Mouse (Mus musculus): Measurements from ENCODE around the gene Toe1. TPM values are rescaled to one million over a fixed set of nuclear protein-coding genes. Genes with fewer than 3 reads are reported as not detected.

The Toe1 gene
- total and polyA plus RNA-seq, 3 experiments = 5.7 to 12.3 (median 8.6) TPM

GRCm38 (mm10) chr4:116788956-116789355 is 18.5 kb downstream of the Toe1 start:
- Histone ChIP-seq H3K4me1 (ENCODE audit: control insufficient read depth, insufficient read depth, low read length) (no peaks in the 10 kb centered on the region), H3K9ac (ENCODE audit: low read depth, low read length) (no peak overlapping the region), H3K4me3 (no peak overlapping the region), H3K36me3 (ENCODE audit: control insufficient read depth, insufficient read depth, low read length) (no peaks in the 10 kb centered on the region), H3K27ac (no peak overlapping the region), H3K79me2 (replicated peaks; ENCODE audit: control insufficient read depth, insufficient read depth, low read length) (no peaks in the 10 kb centered on the region), H3K27me3 (ENCODE audit: control insufficient read depth, insufficient read depth, low read length) (no peaks in the 10 kb centered on the region)
- WGBS = 9% methylated on average over 3 of the region's 3 CpGs
- peak; percentile 49 to 66 for DNase-seq
- TF ChIP-seq EP300 (IDR thresholded peaks at IDR 0.05; ENCODE audit: insufficient read depth, low read depth, low read length) = 0 out of 2 replicates have a peak, but pooled peaks have one; percentile 22
- TF ChIP-seq CTCF (IDR thresholded peaks at IDR 0.05) = peak; percentile 95
- TF ChIP-seq POLR2A (IDR thresholded peaks at IDR 0.05; ENCODE audit: insufficient read depth, low read depth, low read length) = no peak
- intact Hi-C loops (cut with DNase I) = loop anchor here (1.0 kb wide), 1 partner anchor 70 kb away; no protein-coding TSS in a partner anchor

- intact Hi-C loops (cut with DNase I) = no loop called here
- H3K79me2 ChIP-seq (replicated peaks; ENCODE audit: control insufficient read depth, insufficient read depth, low read length) = no peaks in the 10 kb centered on the region
Measured at GRCm38 (mm10) chr4:116787985-116788760, 19.3 kb downstream of the Toe1 start.

GRCm38 (mm10) chr4:116786587-116786986 is 20.9 kb downstream of the Toe1 start:
- Histone ChIP-seq H3K4me3 (no peak overlapping the region), H3K79me2 (replicated peaks; ENCODE audit: control insufficient read depth, insufficient read depth, low read length) (no peaks in the 10 kb centered on the region), H3K36me3 (ENCODE audit: control insufficient read depth, insufficient read depth, low read length) (no peaks in the 10 kb centered on the region), H3K27ac (no peak overlapping the region), H3K4me1 (ENCODE audit: control insufficient read depth, insufficient read depth, low read length) (no peaks in the 10 kb centered on the region), H3K27me3 (ENCODE audit: control insufficient read depth, insufficient read depth, low read length) (no peaks in the 10 kb centered on the region), H3K9ac (ENCODE audit: low read depth, low read length) (no peak overlapping the region)
- intact Hi-C loops (cut with DNase I) = no loop called here
- no peak for DNase-seq
- 97% methylated on average over 1 of the region's 1 CpGs for WGBS
- TF ChIP-seq EP300 (IDR thresholded peaks at IDR 0.05; ENCODE audit: insufficient read depth, low read depth, low read length) (no peak), CTCF (IDR thresholded peaks at IDR 0.05) (peak; percentile 48)

More at GRCm38 (mm10) chr4:116787985-116788760, 19.3 kb downstream of the Toe1 start:
- DNase-seq = peak in 1 of 2 experiments; percentile 27
- Histone ChIP-seq H3K4me3 (no peak overlapping the region), H3K27me3 (ENCODE audit: control insufficient read depth, insufficient read depth, low read length) (no peaks in the 10 kb centered on the region), H3K4me1 (ENCODE audit: control insufficient read depth, insufficient read depth, low read length) (no peaks in the 10 kb centered on the region), H3K9ac (ENCODE audit: low read depth, low read length) (no peak overlapping the region), H3K27ac (no peak overlapping the region), H3K36me3 (ENCODE audit: control insufficient read depth, insufficient read depth, low read length) (no peaks in the 10 kb centered on the region)
- TF ChIP-seq EP300 (IDR thresholded peaks at IDR 0.05; ENCODE audit: insufficient read depth, low read depth, low read length) (no peak), POLR2A (IDR thresholded peaks at IDR 0.05; ENCODE audit: insufficient read depth, low read depth, low read length) (no peak), CTCF (IDR thresholded peaks at IDR 0.05) (no peak)
- 45% methylated on average over 7 of the region's 7 CpGs for WGBS

- intact Hi-C loops (cut with DNase I) = no loop called here
- DNase-seq = no peak
- no peaks in the 10 kb centered on the region for H3K36me3 ChIP-seq (ENCODE audit: control insufficient read depth, insufficient read depth, low read length)
- no peak for TF ChIP-seq POLR2A (IDR thresholded peaks at IDR 0.05; ENCODE audit: insufficient read depth, low read depth, low read length)
- TF ChIP-seq CTCF (IDR thresholded peaks at IDR 0.05) = no peak
- no peak for TF ChIP-seq EP300 (IDR thresholded peaks at IDR 0.05; ENCODE audit: insufficient read depth, low read depth, low read length)
- H3K79me2 ChIP-seq (replicated peaks; ENCODE audit: control insufficient read depth, insufficient read depth, low read length) = no peaks in the 10 kb centered on the region
- no peak overlapping the region for H3K27ac ChIP-seq
- no peaks in the 10 kb centered on the region for H3K27me3 ChIP-seq (ENCODE audit: control insufficient read depth, insufficient read depth, low read length)
- 55% methylated on average over 8 of the region's 8 CpGs for WGBS
- H3K4me3 ChIP-seq = no peak overlapping the region
- no peaks in the 10 kb centered on the region for H3K4me1 ChIP-seq (ENCODE audit: control insufficient read depth, insufficient read depth, low read length)
- H3K9ac ChIP-seq (ENCODE audit: low read depth, low read length) = no peak overlapping the region
Measured at GRCm38 (mm10) chr4:116782171-116782570, 25.3 kb downstream of the Toe1 start.

GRCm38 (mm10) chr4:116781366-116781765 is 26.1 kb downstream of the Toe1 start:
- no peak overlapping the region for H3K4me3 ChIP-seq
- intact Hi-C loops (cut with DNase I) = no loop called here
- H3K79me2 ChIP-seq (replicated peaks; ENCODE audit: control insufficient read depth, insufficient read depth, low read length) = no peaks in the 10 kb centered on the region
- H3K27me3 ChIP-seq (ENCODE audit: control insufficient read depth, insufficient read depth, low read length) = no peaks in the 10 kb centered on the region
- DNase-seq = no peak
- TF ChIP-seq POLR2A (IDR thresholded peaks at IDR 0.05; ENCODE audit: insufficient read depth, low read depth, low read length) (no peak), CTCF (IDR thresholded peaks at IDR 0.05) (no peak), EP300 (IDR thresholded peaks at IDR 0.05; ENCODE audit: insufficient read depth, low read depth, low read length) (no peak)
- 54% methylated on average over 2 of the region's 2 CpGs for WGBS
- H3K9ac ChIP-seq (ENCODE audit: low read depth, low read length) = no peak overlapping the region
- no peaks in the 10 kb centered on the region for H3K36me3 ChIP-seq (ENCODE audit: control insufficient read depth, insufficient read depth, low read length)
- H3K4me1 ChIP-seq (ENCODE audit: control insufficient read depth, insufficient read depth, low read length) = no peaks in the 10 kb centered on the region
- no peak overlapping the region for H3K27ac ChIP-seq

GRCm38 (mm10) chr4:116780541-116780940 is 26.9 kb downstream of the Toe1 start:
- DNase-seq = no peak
- H3K27ac ChIP-seq = no peak overlapping the region
- H3K4me1 ChIP-seq (ENCODE audit: control insufficient read depth, insufficient read depth, low read length) = no peaks in the 10 kb centered on the region
- no peaks in the 10 kb centered on the region for H3K36me3 ChIP-seq (ENCODE audit: control insufficient read depth, insufficient read depth, low read length)
- no peak overlapping the region for H3K4me3 ChIP-seq
- no peaks in the 10 kb centered on the region for H3K79me2 ChIP-seq (replicated peaks; ENCODE audit: control insufficient read depth, insufficient read depth, low read length)
- TF ChIP-seq POLR2A (IDR thresholded peaks at IDR 0.05; ENCODE audit: insufficient read depth, low read depth, low read length) (no peak), EP300 (IDR thresholded peaks at IDR 0.05; ENCODE audit: insufficient read depth, low read depth, low read length) (no peak), CTCF (IDR thresholded peaks at IDR 0.05) (no peak)
- intact Hi-C loops (cut with DNase I) = no loop called here
- no peak overlapping the region for H3K9ac ChIP-seq (ENCODE audit: low read depth, low read length)
- H3K27me3 ChIP-seq (ENCODE audit: control insufficient read depth, insufficient read depth, low read length) = no peaks in the 10 kb centered on the region
- 78% methylated on average over 2 of the region's 2 CpGs for WGBS

Measured in heart, adult 2 months (tissue).